8 mouse cellular contexts compared by ENCODE assay signal in genomic region chr14:20258185-20259113, GRCm38 (mm10). TPM values are rescaled to one million over a fixed set of nuclear protein-coding genes. Genes with fewer than 3 reads are reported as not detected.
A peak's percentile ranks its signal among the peaks of the same experiment; 100 is the strongest.
DNase-seq lines count a peak whose midpoint lies in the region; ATAC-seq and TF ChIP-seq lines count a peak whose summit lies in the region.

No protein-coding gene starts in this region.

- H3K4me3 ChIP-seq in kidney, embryonic 16.5 days (ENCODE audit: low read length), result no peak overlapping the region
- no peak overlapping the region for H3K4me3 ChIP-seq in liver, adult 2 months (ENCODE audit: insufficient read depth, low read depth, low read length)
- no peak overlapping the region for H3K4me3 ChIP-seq in neural tube, embryonic 11.5 days (ENCODE audit: low read depth, low read length)
- no peak overlapping the region for H3K4me3 ChIP-seq in stomach, embryonic 15.5 days (replicated peaks)

- no peaks in the 10 kb centered on the region for H3K9me3 ChIP-seq in kidney, embryonic 16.5 days (ENCODE audit: low read length)
- no peaks in the 10 kb centered on the region for H3K9me3 ChIP-seq in neural tube, embryonic 11.5 days (ENCODE audit: control insufficient read depth, low read length)
- no peaks in the 10 kb centered on the region for H3K9me3 ChIP-seq in stomach, embryonic 15.5 days

- 55% methylated on average over 8 of the region's 8 CpGs for WGBS in kidney, embryonic 16.5 days
- 53% methylated on average over 8 of the region's 8 CpGs for WGBS in liver, adult 2 months
- WGBS in neural tube, embryonic 11.5 days, result 59% methylated on average over 8 of the region's 8 CpGs
- 46% methylated on average over 8 of the region's 8 CpGs for WGBS in stomach, embryonic 15.5 days

- no peaks in the 10 kb centered on the region for H3K36me3 ChIP-seq in kidney, embryonic 16.5 days (ENCODE audit: insufficient read depth, low read length)
- H3K36me3 ChIP-seq in liver, adult 2 months (ENCODE audit: control insufficient read depth, insufficient read depth, low read length), result no peaks in the 10 kb centered on the region
- no peaks in the 10 kb centered on the region for H3K36me3 ChIP-seq in neural tube, embryonic 11.5 days (ENCODE audit: control insufficient read depth, insufficient read depth, low read length)
- H3K36me3 ChIP-seq in stomach, embryonic 15.5 days, result no peaks in the 10 kb centered on the region

- TF ChIP-seq POLR2A in liver, adult 2 months (IDR thresholded peaks at IDR 0.05; ENCODE audit: extremely low read depth, insufficient read depth, low read length), result no peak

- peaks cover 12% of the 10 kb centered on the region; the same call in 1 of the 2 replicates for H3K27me3 ChIP-seq in kidney, embryonic 16.5 days (ENCODE audit: insufficient read depth, low read length)
- no peaks in the 10 kb centered on the region for H3K27me3 ChIP-seq in liver, adult 2 months (ENCODE audit: control insufficient read depth, insufficient read depth, low read length)
- no peaks in the 10 kb centered on the region for H3K27me3 ChIP-seq in neural tube, embryonic 11.5 days (ENCODE audit: control insufficient read depth, insufficient read depth, low read length)
- no peaks in the 10 kb centered on the region for H3K27me3 ChIP-seq in stomach, embryonic 15.5 days (replicated peaks)

- peak; percentile 67 for DNase-seq in A20 (ENCODE audit: low read depth, low spot score)
- DNase-seq in adrenal gland, postnatal 14 days, result peak; percentile 87
- peak; percentile 81 for DNase-seq in embryo, embryonic 9.5 days (ENCODE audit: extremely low spot score)
- DNase-seq in liver, adult 2 months (ENCODE audit: extremely low read depth, low read depth, low spot score), result peak; percentile 57
- peak; percentile 84 for DNase-seq in neural tube, embryonic 11.5 days (ENCODE audit: low spot score)

- no peak overlapping the region for H3K9ac ChIP-seq in kidney, embryonic 16.5 days (replicated peaks; ENCODE audit: low read length)
- no peak overlapping the region for H3K9ac ChIP-seq in liver, adult 2 months (ENCODE audit: low read depth, low read length)
- no peak overlapping the region for H3K9ac ChIP-seq in neural tube, embryonic 11.5 days (ENCODE audit: low read length)
- H3K9ac ChIP-seq in stomach, embryonic 15.5 days, result no peak overlapping the region

- no peak overlapping the region for H3K4me2 ChIP-seq in kidney, embryonic 16.5 days (replicated peaks; ENCODE audit: low read depth, low read length)
- H3K4me2 ChIP-seq in neural tube, embryonic 11.5 days (ENCODE audit: low read depth), result no peak overlapping the region
- H3K4me2 ChIP-seq in stomach, embryonic 15.5 days, result no peak overlapping the region

- H3K4me1 ChIP-seq in kidney, embryonic 16.5 days (ENCODE audit: insufficient read depth, low read length), result no peaks in the 10 kb centered on the region
- H3K4me1 ChIP-seq in liver, adult 2 months (ENCODE audit: control insufficient read depth, insufficient read depth, low read length), result no peaks in the 10 kb centered on the region
- H3K4me1 ChIP-seq in neural tube, embryonic 11.5 days (ENCODE audit: control insufficient read depth, insufficient read depth, low read length), result no peaks in the 10 kb centered on the region
- H3K4me1 ChIP-seq in stomach, embryonic 15.5 days, result no peaks in the 10 kb centered on the region

- no peaks in the 10 kb centered on the region for H3K79me2 ChIP-seq in liver, adult 2 months (ENCODE audit: control insufficient read depth, insufficient read depth, low read length)

- TF ChIP-seq CTCF in liver, adult 2 months (IDR thresholded peaks at IDR 0.05; ENCODE audit: low read depth, low read length), result peak; percentile 98

- no peak overlapping the region for H3K27ac ChIP-seq in kidney, embryonic 16.5 days (ENCODE audit: low read length)
- no peak overlapping the region for H3K27ac ChIP-seq in liver, adult 2 months (replicated peaks; ENCODE audit: insufficient read depth, low read depth, low read length)
- no peak overlapping the region for H3K27ac ChIP-seq in neural tube, embryonic 11.5 days (ENCODE audit: low read depth, low read length)
- H3K27ac ChIP-seq in stomach, embryonic 15.5 days, result no peak overlapping the region

- ATAC-seq in granulocyte monocyte progenitor cell, adult 5-6 weeks (replicated peaks; ENCODE audit: poor library complexity, severe bottlenecking), result peak; percentile 82
- peak; percentile 60 for ATAC-seq in kidney, embryonic 16.5 days (ENCODE audit: low FRiP score, low TSS enrichment)
- ATAC-seq in neural tube, embryonic 11.5 days (ENCODE audit: insufficient read depth, low FRiP score, low TSS enrichment), result peak; percentile 75; the same call in 1 of the 2 replicates
- ATAC-seq in stomach, embryonic 15.5 days (ENCODE audit: insufficient read depth, low FRiP score, low read depth), result peak; percentile 39; the same call in 1 of the 2 replicates

RNA-seq across cellular contexts. Expression of gene Kcnk16, which starts 10.6 kb away (rescaled TPM):
- total RNA-seq in adrenal gland, postnatal 14 days (2021), result not detected in 2 replicates
- not detected in 2 replicates for total RNA-seq in granulocyte monocyte progenitor cell, adult 5-6 weeks (2014; fragmentation: Nextera tagmentation)
- not detected in 2 replicates for total RNA-seq in granulocyte monocyte progenitor cell, adult 5-6 weeks (2017)
- polyA plus RNA-seq in kidney, embryonic 16.5 days (2015; fragmentation: Nextera tagmentation; extraction: Ambion mirVana), result not detected in 2 replicates
- total RNA-seq in liver, adult 2 months (2014; rRNA removed), result not detected in 2 replicates
- polyA plus RNA-seq in liver, adult 2 months (2012; rRNA removed), result not detected in 2 replicates
- not detected in 2 replicates for polyA plus RNA-seq in neural tube, embryonic 11.5 days (2014; fragmentation: Nextera tagmentation; extraction: Ambion mirVana)
- polyA plus RNA-seq in stomach, embryonic 15.5 days (2015; fragmentation: Nextera tagmentation; extraction: Ambion mirVana), result 15.5 and 22.6 TPM in 2 replicates

RNA-seq across cellular contexts. Expression of gene Nudt13, which starts 36.0 kb away (rescaled TPM):
- total RNA-seq in adrenal gland, postnatal 14 days (2021), result 49.0 and 51.9 TPM in 2 replicates
- total RNA-seq in granulocyte monocyte progenitor cell, adult 5-6 weeks (2014; fragmentation: Nextera tagmentation), result 17.5 and 18.2 TPM in 2 replicates
- total RNA-seq in granulocyte monocyte progenitor cell, adult 5-6 weeks (2017), result 8.0 and 15.7 TPM in 2 replicates
- polyA plus RNA-seq in kidney, embryonic 16.5 days (2015; fragmentation: Nextera tagmentation; extraction: Ambion mirVana), result 13.9 and 21.0 TPM in 2 replicates
- total RNA-seq in liver, adult 2 months (2014; rRNA removed), result 10.0 and 10.7 TPM in 2 replicates
- 10.0 and 13.7 TPM in 2 replicates for polyA plus RNA-seq in liver, adult 2 months (2012; rRNA removed)
- 6.2 and 8.1 TPM in 2 replicates for polyA plus RNA-seq in neural tube, embryonic 11.5 days (2014; fragmentation: Nextera tagmentation; extraction: Ambion mirVana)
- 17.8 and 20.3 TPM in 2 replicates for polyA plus RNA-seq in stomach, embryonic 15.5 days (2015; fragmentation: Nextera tagmentation; extraction: Ambion mirVana)

Comparison
In these comparisons a context has a peak if more than half of its experiments do, and no peak if none do; other contexts are left out.
1. RNA of gene Kcnk16, which starts 10.6 kb away (polyA plus RNA-seq): 15.5 to 22.6 TPM in stomach, embryonic 15.5 days; not detected in kidney, embryonic 16.5 days, not detected in liver, adult 2 months and not detected in neural tube, embryonic 11.5 days; every median in the first group is over 10 times any median in the second.
2. Peak in every context shown above with its lines, with median percentiles within 50 percentile points of each other: DNase-seq and ATAC-seq.